Mouse (Mus musculus) megakaryocyte, embryonic 14.5 days (primary cell): ENCODE data around the gene Rcor1. TPM values are rescaled to one million over a fixed set of nuclear protein-coding genes. Genes with fewer than 3 reads are reported as not detected.

Experiments
- H3K27me3 ChIP-seq: replicated peaks from 2 replicates; pipeline ENCODE3; 2012; ENCODE audit warnings: inconsistent platforms
- H3K36me3 ChIP-seq: replicated peaks from 2 replicates; pipeline ENCODE3; 2012; ENCODE audit warnings: low read length, inconsistent platforms, mixed read lengths
- H3K4me1 ChIP-seq: 2 replicates; pipeline ENCODE4 v1.6.1; 2012; ENCODE audit warnings: inconsistent platforms
- H3K4me3 ChIP-seq: replicated peaks from 2 replicates; pipeline ENCODE3; 2012; ENCODE audit warnings: moderate library complexity, mild to moderate bottlenecking, inconsistent platforms
- H3K9me3 ChIP-seq: 2 replicates; pipeline ENCODE4 v1.6.1; 2012; ENCODE audit warnings: inconsistent platforms
- FLI1 ChIP-seq: IDR thresholded peaks from 2 replicates; pipeline ENCODE4 v1.6.1; 2012; ENCODE audit warnings: low read length, inconsistent platforms, mixed read lengths
- GATA1 ChIP-seq: IDR thresholded peaks from 3 replicates; pipeline ENCODE4 v1.6.1; 2012; ENCODE audit warnings: mixed read lengths, low read length, inconsistent platforms, borderline replicate concordance
- polyA plus RNA-seq: library from polyadenylated mRNA; stranded (reverse); fragments of >175 nt; gene quantifications from 2 replicates; pipeline ENCODE4 v1.2.3, GENCODE M21; 2012; ENCODE audit warnings: low replicate concordance; ENCODE audit not compliant: insufficient read depth

Gene Rcor1
- polyA plus RNA-seq, result 2.9 and 3.3 TPM in 2 replicates

- peak within 1 kb of the TSS; percentile 98 for H3K4me3 ChIP-seq
- TF ChIP-seq GATA1, result no peak
- no peak for TF ChIP-seq FLI1
- peaks cover 16% of the 10 kb centered on the region for H3K36me3 ChIP-seq
- H3K9me3 ChIP-seq, result no peaks in the 10 kb centered on the region
- H3K4me1 ChIP-seq, result peaks cover 80% of the 10 kb centered on the region
- H3K27me3 ChIP-seq, result no peaks in the 10 kb centered on the region
Measured at GRCm38 (mm10) chr12:111038976-111039612, at the start of gene Rcor1. TSS of gene Rcor1 (plus strand) at chr12:111039351.

GRCm38 (mm10) chr12:110989409-110989808 is 49.7 kb upstream of the Rcor1 start:
- TF ChIP-seq GATA1 (no peak), FLI1 (no peak)
- H3K36me3 ChIP-seq, result no peaks in the 10 kb centered on the region
- peaks cover 46% of the 10 kb centered on the region for H3K4me1 ChIP-seq
- H3K4me3 ChIP-seq, result no peak overlapping the region
- H3K9me3 ChIP-seq, result no peaks in the 10 kb centered on the region
- peaks cover 23% of the 10 kb centered on the region for H3K27me3 ChIP-seq

GRCm38 (mm10) chr12:110990500-110990899 is 48.7 kb upstream of the Rcor1 start:
- TF ChIP-seq GATA1, result no peak
- TF ChIP-seq FLI1, result no peak
- peaks cover 15% of the 10 kb centered on the region for H3K27me3 ChIP-seq
- H3K36me3 ChIP-seq, result no peaks in the 10 kb centered on the region
- peaks cover 37% of the 10 kb centered on the region for H3K4me1 ChIP-seq
- no peaks in the 10 kb centered on the region for H3K9me3 ChIP-seq
- H3K4me3 ChIP-seq, result no peak overlapping the region

GRCm38 (mm10) chr12:110991361-110992127 is 47.6 kb upstream of the Rcor1 start:
- Histone ChIP-seq H3K36me3 (no peaks in the 10 kb centered on the region), H3K4me1 (peaks cover 26% of the 10 kb centered on the region), H3K27me3 (peaks cover 10% of the 10 kb centered on the region), H3K9me3 (no peaks in the 10 kb centered on the region), H3K4me3 (peak overlapping the region; percentile 95)
- TF ChIP-seq FLI1 (no peak; the same call in 1 of the 2 replicates), GATA1 (no peak)

GRCm38 (mm10) chr12:110992128-110992553 is 47.0 kb upstream of the Rcor1 start:
- H3K9me3 ChIP-seq, result no peaks in the 10 kb centered on the region
- H3K36me3 ChIP-seq, result no peaks in the 10 kb centered on the region
- H3K27me3 ChIP-seq, result peaks cover 6% of the 10 kb centered on the region
- H3K4me1 ChIP-seq, result peaks cover 26% of the 10 kb centered on the region
- peak overlapping the region; percentile 95 for H3K4me3 ChIP-seq
- TF ChIP-seq FLI1, result no peak
- no peak for TF ChIP-seq GATA1

- peaks cover 26% of the 10 kb centered on the region for H3K4me1 ChIP-seq
- peaks cover 2% of the 10 kb centered on the region for H3K27me3 ChIP-seq
- H3K36me3 ChIP-seq, result peaks cover under 1% of the 10 kb centered on the region
- TF ChIP-seq FLI1 (no peak), GATA1 (no peak)
- peaks cover 2% of the 10 kb centered on the region for H3K9me3 ChIP-seq
- H3K4me3 ChIP-seq, result peak overlapping the region; percentile 95
Measured at GRCm38 (mm10) chr12:110992771-110993170, 46.4 kb upstream of the Rcor1 start.

GRCm38 (mm10) chr12:110993226-110993625 is 45.9 kb upstream of the Rcor1 start:
- TF ChIP-seq GATA1 (no peak), FLI1 (no peak)
- Histone ChIP-seq H3K4me1 (peaks cover 26% of the 10 kb centered on the region), H3K9me3 (peaks cover 7% of the 10 kb centered on the region), H3K4me3 (no peak overlapping the region), H3K36me3 (peaks cover 3% of the 10 kb centered on the region), H3K27me3 (no peaks in the 10 kb centered on the region)

GRCm38 (mm10) chr12:110994666-110995065 is 44.5 kb upstream of the Rcor1 start:
- peaks cover 13% of the 10 kb centered on the region for H3K9me3 ChIP-seq
- no peaks in the 10 kb centered on the region for H3K27me3 ChIP-seq
- no peak overlapping the region for H3K4me3 ChIP-seq
- peaks cover 5% of the 10 kb centered on the region for H3K36me3 ChIP-seq
- TF ChIP-seq GATA1 (no peak), FLI1 (no peak)
- peaks cover 26% of the 10 kb centered on the region for H3K4me1 ChIP-seq

- Histone ChIP-seq H3K4me1 (peaks cover 4% of the 10 kb centered on the region), H3K4me3 (no peak overlapping the region), H3K9me3 (peaks cover 13% of the 10 kb centered on the region), H3K36me3 (peaks cover 5% of the 10 kb centered on the region), H3K27me3 (peaks cover 16% of the 10 kb centered on the region)
- no peak for TF ChIP-seq GATA1
Measured at GRCm38 (mm10) chr12:110998092-110998491, 41.1 kb upstream of the Rcor1 start.

GRCm38 (mm10) chr12:110999820-111000219 is 39.3 kb upstream of the Rcor1 start:
- Histone ChIP-seq H3K4me3 (no peak overlapping the region), H3K27me3 (peaks cover 16% of the 10 kb centered on the region), H3K9me3 (peaks cover 13% of the 10 kb centered on the region), H3K4me1 (peaks cover 11% of the 10 kb centered on the region), H3K36me3 (peaks cover 5% of the 10 kb centered on the region)
- TF ChIP-seq FLI1 (no peak), GATA1 (no peak)
